Mouse (Mus musculus) natural killer cell, adult 2 months (primary cell): Measurements from ENCODE around the gene Gnao1.

Source experiments
- DNase-seq, 2 experiments: peaks; one replicate each; pipeline ENCODE4 v3.0.0; 2022; ENCODE audit warnings: low spot score in 2 of 2

Gene Gnao1

DNA sequence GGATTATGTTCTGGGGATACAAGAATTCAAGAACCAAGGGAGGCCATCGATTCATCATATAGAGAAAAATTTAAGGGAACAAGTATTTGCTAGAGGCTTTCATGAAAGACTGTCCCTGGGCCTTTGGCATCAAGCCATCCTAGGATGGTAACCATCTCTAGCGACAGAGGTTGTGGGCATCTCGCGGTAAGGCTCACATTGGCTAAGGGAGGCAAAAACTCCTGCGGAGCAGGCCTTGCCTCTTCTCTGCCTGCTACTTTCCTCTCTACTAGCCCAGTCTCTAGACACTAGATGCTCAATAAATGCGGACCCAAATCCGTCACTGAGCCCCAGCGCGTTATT is at the start of gene Gnao1:
Gnao1 (plus strand) TSS at position 281 of the 342 bp plus-strand sequence.
- DNase-seq = no peak

DNA sequence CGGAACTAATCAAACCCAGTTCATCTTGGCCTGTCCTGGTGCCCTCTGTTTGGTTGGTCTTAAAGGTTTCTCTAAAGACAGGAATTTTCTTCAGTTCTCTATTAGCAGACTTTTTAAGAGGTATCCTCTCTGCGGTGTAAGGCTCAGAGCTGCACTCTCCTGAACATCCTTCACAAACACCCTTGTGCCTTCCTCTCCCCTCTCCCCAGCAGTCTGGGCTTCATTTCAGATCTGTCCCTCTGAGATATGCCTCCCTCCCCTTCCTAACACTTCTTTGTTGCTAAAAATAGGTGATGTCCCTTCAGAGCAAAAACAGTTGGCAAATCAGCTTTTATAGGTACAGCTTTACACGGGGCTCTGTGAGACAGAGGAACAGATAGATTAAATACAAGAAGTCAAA is 32.2 kb upstream of the Gnao1 start:
- DNase-seq = no peak

DNA sequence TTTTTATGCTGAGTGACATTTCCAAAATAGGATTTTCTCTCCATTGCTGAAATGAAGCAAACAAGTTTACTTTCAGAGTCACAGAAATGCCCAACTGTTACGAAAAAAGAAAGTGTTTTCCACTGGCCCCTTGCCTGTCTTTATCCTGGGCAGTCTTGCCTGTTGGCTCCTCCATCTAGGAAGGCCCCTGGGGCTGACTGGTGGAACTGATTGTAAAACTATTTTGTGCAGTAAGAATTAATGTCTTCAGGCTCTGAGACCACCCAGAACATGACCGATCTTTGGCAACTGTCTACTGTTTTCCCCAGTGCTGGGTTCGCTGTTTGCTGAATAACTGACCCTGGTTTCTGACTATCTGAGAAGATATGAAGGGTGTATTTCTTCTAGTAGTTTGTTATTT is 540 bp upstream of the Gnao1 start:
- no peak for DNase-seq

DNA sequence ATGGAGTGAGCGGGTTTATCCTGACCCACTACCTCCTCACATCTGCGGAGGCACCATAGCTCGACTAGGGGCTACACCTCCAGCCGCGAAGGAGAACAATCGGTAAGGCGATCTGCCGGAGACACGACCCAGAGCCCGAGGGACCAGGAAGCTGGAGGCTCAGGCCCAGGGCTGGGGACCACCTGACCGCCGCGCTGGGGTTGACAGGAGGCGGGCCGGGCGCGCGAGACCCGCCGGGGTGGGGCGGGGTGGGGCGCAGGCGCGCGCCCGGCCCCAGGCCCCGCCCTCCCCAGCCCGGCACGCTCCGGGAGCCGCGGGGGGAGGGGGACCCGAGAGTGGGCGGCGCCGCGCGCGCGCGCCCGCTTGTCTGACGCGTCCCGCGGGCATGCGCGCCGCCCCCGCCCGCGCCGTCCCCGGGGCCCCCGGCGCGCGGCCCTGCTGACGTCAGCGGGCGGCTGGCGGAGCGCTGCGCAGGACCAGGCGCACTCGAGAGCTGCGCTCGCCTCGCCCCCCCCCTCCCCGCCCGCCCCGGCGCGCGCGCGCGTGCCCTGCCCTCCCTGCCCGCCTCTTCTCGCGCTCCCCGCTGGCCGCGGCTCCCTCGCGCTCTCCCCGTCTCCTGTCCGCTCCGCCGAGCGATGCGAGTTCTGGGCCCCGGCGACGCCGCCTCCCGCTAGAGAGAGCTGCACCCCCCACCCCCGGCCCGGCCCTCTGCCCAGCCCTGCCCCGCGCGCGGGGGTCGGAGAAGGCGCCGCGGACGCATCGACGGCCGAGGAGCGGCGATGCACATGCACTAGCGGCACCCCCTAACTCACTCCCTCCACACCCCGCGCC is 477 bp downstream of the Gnao1 start:
- DNase-seq = peak in 1 of 2 experiments; percentile 12

DNA sequence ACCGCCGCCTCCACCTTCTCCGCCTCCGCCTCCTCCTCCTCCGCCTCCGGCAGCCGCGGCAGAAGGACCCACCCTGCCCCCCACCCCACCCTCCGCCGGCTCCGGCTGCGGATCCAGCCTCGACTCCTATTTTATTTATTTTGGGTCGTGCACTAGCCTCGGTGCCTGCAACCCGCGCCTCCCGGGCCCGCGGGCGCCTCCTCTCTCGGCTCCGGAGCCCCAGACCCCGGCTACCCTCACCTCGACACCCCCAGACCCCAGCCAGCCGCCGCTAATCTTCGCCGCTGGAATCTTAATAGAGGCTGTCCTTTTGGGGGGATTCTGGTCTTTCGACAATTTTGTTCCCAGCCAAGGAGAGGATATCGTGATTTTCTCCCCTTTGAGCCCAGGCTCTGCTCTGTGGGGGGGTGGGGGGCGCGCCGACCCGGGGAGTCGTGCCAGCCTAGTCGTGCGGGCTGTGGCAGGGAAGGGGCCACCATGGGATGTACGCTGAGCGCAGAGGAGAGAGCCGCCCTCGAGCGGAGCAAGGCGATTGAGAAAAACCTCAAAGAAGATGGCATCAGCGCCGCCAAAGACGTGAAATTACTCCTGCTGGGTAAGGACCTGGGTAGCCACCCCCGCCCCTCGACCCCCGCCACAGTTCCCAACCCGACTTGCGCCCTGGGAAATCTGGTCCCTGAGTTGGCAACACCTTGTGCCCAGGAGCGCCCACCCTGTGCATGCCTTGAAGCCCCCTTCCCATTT is 1.3 kb downstream of the Gnao1 start:
- no peak for DNase-seq

DNA sequence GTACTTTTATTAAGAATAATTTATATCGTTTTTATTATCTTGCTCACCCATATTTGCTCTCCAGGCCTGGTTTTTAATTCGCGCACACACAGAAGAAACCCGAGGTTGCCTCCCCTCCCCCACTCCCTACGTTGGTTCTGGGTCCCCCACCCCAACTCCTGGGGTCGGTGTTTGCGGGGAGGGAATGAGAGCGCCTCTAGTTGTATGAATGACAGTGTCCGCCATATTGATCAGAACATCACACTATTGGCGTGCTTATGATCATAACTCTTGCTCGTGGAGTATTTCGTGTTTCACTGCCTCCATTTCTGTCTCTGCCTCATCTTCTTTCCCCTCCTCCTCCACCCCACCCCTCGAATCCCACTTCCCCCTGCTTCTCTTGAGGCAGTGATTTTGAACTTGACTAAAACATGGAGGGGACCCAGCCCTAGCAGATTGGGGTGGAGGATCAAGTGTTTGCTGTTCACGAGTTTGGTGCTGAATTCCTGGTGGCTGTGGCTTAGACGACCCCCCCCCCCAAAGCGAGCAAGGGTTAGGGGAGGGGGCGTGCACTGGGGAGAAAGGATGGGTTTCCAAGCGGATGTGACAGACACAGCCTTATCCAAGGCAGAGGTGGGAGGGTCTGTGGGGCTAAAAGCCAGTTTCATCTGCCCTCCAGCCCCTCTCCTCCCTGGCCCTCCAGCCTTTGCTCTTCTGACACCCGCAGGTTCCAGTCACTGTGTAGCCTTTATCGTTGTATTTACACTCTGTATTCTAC is 2.1 kb downstream of the Gnao1 start:
- DNase-seq = no peak

DNA sequence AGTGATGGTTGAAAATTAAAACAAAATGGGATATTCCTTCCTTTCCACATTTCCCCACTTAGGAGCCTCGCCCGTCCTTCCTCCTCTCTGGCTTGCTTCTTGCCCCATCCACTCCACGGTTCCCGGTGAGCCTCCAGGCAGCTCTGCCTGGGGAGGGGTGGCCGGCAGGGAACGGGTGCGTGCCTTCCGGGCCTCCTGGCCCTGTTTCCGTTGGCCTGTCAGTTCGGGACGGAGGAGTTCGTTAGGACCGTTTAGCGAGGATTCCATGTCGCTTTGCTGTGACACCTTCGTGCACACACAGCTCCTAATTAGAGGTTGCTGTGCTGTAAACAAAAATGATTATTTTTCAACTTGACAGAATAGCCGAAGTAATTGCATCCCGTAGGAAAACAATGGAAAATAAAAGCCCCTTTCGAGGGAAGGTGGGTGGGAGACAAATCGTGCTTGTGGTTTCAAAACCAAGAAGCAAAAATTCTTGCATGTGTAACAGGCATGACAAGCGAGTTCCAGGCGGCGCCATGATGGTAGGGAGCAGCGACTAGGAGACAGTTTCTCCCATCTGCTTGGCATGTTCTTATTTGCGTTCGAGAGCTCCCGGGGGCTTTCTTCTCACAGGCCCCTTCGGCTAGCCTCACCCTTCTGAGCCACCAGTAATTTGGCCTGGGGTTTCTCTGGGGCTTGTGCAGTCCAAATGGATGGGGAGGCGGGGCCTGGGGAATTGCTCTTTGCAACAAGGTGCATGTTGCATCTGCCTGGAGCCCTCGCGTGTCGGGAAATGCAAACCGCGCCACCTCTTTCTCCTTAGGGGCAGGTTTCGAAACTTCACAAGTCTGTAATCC is 3.0 kb downstream of the Gnao1 start:
- no peak for DNase-seq

DNA sequence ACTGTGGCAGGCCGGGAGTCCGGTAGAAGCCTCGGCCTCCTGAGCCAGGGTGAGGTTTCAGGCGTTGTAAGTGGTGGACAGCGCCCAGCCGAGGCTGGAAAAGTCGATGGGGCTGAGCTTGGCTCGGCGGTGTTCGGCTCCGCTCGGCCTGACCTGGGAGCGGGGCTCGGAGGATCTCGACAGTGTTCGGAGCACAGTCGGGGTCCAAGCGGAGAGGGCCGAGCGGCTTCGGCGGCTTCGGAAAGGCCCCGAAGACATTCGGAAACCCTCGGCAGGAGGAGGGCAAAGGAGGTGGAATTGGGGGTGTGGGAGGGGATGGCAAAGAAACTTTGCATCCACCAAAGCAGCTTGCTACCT is 3.6 kb downstream of the Gnao1 start:
- DNase-seq = no peak

DNA sequence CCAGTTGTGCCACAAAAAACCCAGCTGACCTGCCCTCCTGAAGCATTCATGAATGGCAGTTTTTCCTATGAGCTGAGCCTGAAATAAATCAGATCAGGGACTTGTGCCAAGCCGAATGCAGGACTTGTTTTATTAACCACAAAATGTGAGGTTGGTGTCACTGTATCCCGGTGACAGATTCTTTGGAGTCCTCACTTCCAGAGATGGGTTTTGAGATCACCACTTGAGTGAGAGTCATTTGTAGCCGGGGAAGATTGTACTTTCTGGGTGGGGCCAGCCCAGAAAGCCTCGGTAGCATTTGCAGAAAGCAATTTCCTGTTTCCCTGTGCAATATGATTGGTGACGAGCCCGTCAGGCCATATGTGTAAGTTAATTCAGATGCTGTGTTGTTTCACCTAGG is 4.5 kb downstream of the Gnao1 start:
- no peak for DNase-seq

DNA sequence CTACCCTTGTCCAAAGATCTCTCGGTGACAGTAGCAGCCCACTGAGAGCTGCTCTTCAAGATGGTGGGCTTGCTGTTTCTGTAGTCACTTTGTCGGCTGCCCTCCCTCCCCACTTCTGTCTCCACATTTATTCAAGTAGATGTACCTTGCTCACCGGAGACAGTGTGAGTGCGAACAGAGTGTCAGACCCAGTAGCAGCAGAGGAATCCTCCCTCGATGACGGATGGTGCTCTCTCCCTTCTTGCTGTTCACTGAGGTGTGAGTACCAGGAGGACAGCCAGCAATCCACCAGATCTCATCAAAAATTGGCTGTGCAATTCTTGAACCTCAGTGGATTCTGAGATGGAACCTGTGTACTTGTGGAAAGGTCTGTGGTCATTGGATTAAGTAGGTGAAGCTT is 6.5 kb downstream of the Gnao1 start:
- no peak for DNase-seq

DNA sequence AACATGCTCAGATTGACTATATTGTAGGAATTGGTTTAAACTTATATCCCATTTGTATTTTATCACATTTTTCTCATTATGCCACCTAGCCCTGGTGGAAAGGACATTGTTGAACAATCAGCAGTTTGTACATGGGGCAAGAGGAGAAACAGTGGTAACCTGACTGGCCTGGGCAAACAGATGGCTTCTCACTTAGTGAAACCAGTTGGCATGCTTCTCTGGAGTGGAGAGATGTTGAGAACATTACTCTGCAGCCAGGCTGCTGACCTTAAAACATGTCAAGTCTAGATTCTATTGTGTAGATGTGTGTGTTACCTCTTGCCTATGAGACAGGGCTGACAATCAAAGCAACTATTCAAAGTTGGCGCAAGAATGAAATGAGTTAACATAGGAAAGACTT is 7.6 kb downstream of the Gnao1 start:
- no peak for DNase-seq

DNA sequence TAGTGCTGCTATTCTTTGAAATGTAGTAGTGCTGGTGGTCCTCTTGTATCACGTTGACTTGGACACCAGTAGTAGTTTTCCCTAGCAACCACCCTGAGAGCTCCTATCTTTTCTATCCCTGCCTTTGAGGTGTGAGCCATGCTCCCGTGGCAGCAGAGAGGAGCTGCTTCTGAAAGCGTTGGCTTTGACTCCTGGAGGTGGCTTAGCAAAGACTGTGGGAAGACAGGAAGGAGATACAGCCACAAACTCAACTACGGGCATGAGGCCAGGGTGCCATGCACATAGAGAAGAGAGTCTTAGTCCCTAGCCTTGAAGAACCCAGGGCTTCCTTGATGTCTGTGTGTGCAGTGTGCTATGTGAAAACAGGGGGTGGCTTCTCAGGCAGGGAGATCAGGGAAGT is 10.2 kb downstream of the Gnao1 start:
- DNase-seq = no peak

DNA sequence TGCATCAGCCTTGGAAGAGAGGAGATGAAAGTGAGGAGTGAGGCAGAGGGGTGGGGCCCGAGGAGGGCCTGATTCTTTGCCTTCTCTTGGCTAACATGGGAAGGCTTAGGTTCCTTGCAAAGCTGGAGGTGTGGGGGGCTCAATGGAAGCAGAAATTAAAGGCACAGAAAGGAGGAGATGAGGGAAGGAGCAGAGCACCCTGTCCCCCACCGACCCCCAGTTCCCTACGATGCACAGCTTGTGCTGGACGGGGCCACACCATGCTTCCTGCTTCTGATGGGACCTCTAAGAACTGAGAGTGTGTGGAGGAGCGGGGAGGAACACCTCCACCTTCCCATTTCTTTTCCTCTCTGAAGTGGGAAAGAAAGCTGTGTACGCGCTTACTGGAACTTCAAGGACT is 11.6 kb downstream of the Gnao1 start:
- DNase-seq = no peak

DNA sequence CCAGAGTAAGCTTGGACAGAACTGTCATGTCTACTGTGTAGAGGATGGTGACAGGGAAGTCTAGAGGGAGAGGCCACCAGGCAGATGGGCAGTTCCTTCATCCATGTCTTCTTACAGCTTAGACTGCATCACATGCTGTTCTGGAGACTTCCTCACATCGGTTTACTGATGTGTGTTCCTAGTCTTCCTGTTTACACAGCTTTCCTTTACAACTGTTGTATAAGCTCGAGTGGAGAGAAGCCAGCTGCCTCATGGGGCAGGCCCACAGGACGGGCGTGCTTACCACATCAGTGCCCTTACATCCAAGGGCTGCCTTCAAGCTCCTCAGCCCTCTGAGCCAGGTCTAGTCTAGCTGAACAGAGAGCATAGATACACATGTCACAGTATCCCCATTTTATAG is 15.6 kb downstream of the Gnao1 start:
- DNase-seq = no peak

DNA sequence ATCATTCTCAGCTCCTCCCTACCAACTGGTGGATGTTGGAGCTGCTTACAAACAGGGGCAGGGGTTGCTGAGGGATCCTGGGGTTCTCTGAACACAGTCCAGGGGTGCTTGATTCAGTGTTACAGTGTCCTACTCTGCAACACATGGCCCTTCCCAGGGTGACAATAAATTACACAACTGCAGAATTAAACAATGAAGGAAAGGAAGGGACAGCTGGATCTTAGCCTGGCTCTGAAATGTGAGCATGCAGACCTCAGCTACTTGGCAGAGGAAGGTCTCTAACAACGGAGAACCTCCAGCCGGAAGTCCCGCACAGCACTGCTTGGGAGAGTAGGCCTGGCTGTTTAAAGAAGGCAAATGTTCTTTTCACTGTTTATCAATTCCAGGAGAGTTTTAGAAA is 20.9 kb downstream of the Gnao1 start:
- DNase-seq = no peak

DNA sequence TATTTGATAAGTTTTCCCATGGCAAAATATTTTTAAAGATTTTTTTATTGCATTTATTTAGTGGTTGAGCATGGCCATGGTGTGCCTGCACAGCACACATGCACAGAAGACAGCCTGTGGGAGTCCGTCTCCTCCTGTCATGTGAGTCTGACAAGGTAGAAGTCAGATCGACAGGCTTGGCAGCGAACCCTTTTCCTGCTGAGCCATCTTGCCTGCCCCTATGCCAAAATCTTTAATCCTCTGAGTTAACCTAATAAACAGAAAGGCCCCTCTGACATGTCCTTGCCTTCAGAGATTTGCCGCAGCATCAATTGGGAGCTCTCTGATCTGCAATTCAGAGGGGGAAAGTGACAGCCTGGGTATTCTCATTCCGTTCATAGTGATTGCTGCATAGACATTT is 26.0 kb downstream of the Gnao1 start:
- no peak for DNase-seq

DNA sequence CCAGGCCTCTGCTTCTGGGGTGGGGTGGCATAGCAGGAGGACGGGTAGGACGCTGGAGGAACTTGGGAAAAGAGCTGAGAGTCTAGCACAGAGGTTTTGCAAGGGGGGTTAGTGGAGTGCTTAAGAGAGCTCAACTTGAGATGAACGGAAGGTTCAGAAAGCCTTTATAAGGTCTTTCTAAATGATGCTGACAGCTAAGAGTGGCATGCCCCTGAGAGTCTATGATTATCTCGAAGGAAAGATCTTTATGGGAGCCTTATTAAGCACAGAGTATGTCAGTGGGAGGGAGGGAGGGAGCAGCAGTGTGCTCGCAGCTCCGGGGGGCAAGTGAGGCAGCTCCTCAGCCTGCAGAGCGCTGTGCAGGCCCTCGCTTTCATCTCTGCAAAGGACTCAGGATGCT is 29.3 kb downstream of the Gnao1 start:
- DNase-seq = no peak

DNA sequence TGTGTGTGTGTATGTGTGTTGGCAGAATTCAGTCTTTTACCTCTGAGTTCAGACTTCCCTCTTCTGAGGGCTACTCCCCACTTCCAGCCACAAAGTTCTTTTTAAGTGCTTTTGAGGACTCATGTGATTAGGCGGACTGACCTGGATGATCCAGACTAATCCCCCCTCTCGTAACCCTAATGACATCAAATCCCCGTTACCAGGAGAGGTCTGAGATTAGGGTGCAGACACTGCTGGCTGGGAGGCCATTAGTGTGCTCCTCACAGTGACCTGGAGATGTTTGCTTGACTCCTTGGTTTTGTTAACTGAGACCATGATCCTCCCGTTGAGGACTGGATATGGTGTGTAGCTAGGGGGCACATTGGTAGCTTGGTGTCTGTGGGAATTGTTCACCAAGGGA is 30.7 kb downstream of the Gnao1 start:
- no peak for DNase-seq

DNA sequence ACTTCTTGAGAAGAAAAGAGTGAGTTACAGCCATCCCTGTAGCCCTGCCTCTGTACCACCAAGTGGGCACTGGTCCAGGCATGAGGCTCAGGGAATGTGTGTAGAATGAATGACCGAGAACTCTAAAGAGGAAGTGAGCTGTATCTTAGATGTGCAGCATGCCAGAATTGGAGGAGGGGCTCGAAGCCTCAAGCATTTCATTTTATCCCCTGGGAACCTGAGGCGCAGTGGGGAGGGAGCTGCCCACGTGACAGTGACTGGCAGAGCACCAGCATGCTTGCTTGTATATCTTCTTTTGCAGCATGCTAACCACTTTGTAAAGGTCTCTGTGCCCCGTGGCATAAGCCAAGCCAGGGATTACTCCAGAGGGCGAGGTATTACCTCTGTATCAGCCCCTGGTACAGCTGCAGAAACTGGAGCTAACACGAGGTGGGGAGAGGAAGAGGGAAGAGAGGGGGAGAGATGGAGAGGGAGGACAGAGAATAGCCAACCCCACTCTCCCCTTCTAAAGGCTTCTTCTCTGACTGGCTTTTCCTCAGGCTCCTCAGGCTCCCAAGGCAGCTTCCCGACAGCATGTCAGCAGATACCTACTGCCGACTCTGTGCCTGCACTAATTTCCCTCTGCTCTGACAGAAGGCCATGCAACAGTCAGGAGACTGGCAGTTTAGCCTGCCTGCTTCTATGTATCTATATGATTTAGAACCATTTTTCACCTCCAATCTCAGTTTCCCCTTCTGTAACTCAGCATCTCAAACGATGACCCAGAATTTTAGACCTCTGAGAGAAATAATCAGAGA is 31.4 kb downstream of the Gnao1 start:
- DNase-seq = no peak

DNA sequence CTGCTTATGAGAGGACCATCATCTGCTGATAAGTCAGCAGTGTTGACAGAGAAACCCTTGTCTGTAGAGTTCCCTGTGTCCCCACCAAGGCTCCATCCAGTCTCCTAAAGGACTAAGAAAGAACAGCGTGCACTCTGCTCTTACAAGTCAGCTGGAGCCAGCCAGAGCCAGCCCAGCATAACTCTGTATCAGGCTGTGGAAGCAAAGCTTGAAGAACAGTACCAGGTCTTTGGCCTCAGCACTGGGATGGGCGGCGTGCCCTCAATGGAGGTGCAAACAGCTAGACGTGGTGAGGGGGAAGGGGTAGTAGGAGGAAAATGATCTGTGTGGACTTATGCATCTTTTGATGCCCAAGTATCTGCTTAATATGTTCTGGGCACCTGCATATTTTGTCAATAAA is 32.8 kb downstream of the Gnao1 start:
- DNase-seq = no peak

DNA sequence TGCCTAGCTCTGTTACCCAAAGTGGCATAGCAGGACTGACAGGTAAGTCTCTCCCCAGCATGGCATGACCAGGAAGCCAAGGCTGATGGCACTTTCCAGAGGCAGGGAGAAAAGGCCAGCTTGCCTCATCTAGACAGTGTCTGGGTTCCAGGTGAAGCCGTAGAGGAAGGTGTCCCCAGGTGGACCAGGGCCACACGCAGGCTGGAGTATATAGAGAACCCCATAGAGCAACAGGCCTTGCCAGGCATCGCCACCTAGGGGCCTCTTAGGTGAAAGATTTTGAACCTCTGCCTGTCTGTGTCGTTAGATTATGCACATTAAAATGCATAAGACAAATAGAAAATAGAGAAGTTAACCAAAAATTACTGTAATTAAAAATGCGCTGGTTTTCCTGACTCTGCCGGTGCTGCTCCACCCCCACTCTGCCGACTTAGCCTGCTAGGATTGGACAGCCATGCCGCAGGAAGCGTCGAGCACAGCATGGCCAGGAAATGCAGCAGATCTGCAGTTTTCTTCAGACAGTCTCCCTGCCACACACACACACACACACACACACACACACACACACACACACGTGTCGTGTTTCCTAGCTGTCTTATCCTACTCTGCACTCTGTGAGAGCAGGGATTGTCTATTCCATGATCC is 34.2 kb downstream of the Gnao1 start:
- no peak for DNase-seq
